Mouse (Mus musculus) bone marrow, adult 2 months (tissue): Measurements from ENCODE around the gene Ablim1. TPM values are rescaled to one million over a fixed set of nuclear protein-coding genes. Genes with fewer than 3 reads are reported as not detected.

Source experiments
- H3K27ac ChIP-seq: fragments of 200-500 bp; 2 replicates; pipeline ENCODE4 v1.5.1; 2012; ENCODE audit warnings: low read depth, mild to moderate bottlenecking, control low read depth, inconsistent platforms, low read length; ENCODE audit not compliant: control insufficient read depth, poor library complexity, insufficient read depth
- H3K4me1 ChIP-seq: fragments of 200-500 bp; 2 replicates; pipeline ENCODE4 v1.6.1; 2011; ENCODE audit warnings: low read length; ENCODE audit not compliant: control insufficient read depth, insufficient read depth
- H3K4me3 ChIP-seq: fragments of 200-500 bp; replicated peaks from 2 replicates; pipeline ENCODE3; 2011; ENCODE audit warnings: mild to moderate bottlenecking, low read depth, low read length, control low read depth; ENCODE audit not compliant: control insufficient read depth
- CTCF ChIP-seq: fragments of 200-500 bp; IDR thresholded peaks from 2 replicates; pipeline ENCODE4 v1.5.1; 2011; ENCODE audit warnings: low read length, control low read depth; ENCODE audit not compliant: control insufficient read depth, insufficient read depth
- POLR2A ChIP-seq: fragments of 200-500 bp; IDR thresholded peaks from 2 replicates; pipeline ENCODE4 v1.6.1; 2011; ENCODE audit warnings: low read depth, mild to moderate bottlenecking, control low read depth, low read length, borderline replicate concordance; ENCODE audit not compliant: control insufficient read depth
- WGBS: fragments of 180-500 bp; shearing (Covaris S2); methylation state at CpG from one replicate; pipeline ENCODE4 v1.1.7; 2018; 5-methylcytosine and 5-hydroxymethylcytosine counted together
- polyA plus RNA-seq: library from polyadenylated mRNA; stranded (reverse); fragments of >200 nt; gene quantifications from 2 replicates; pipeline ENCODE4 v1.2.4, GENCODE M21; 2011; ENCODE audit warnings: low replicate concordance; ENCODE audit not compliant: missing spikeins, insufficient read depth, insufficient read length

Ablim1 gene
- polyA plus RNA-seq, 1 experiment = 15.5 TPM

DNA sequence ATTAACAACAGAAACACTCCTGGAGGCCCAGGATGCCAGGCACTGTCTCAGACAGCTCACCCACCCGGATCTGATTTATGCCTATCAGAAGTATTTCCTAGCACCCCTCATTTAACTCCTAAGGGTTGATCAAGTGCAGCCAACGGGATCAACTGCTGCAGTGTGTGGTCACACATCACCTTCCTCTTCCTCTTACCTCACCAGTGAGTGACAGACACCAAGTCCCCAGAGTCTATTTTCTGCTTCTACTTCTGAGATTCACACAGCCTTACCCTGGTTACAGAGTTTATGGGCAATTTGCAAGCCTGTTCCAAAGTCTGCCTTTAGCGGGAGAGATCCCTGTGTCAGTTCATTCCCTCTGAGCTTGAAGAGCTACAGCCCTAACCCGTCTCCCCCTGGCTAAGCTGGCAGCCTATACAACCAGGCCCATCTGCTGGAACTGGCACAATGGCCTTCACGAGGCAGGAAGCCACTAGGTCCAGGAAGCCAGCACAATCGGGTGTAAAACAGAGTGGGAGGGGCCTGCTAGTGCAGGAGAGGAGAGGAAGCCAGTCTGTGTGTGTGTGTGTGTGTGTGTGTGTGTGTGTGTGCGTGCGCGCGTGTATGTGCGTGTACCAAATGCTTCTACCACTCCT is 191.1 kb downstream of the Ablim1 start:
- H3K27ac ChIP-seq = peak overlapping the region; percentile 91
- 11% methylated on average over 11 of the region's 11 CpGs for WGBS
- no peak overlapping the region for H3K4me3 ChIP-seq
- TF ChIP-seq POLR2A (0 out of 2 replicates have a peak, but pooled peaks have one; percentile 30), CTCF (no peak)
- H3K4me1 ChIP-seq = peaks cover 9% of the 10 kb centered on the region; the same call in 1 of the 2 replicates

GRCm38 (mm10) chr19:57122261-57122660 is 192.5 kb downstream of the Ablim1 start:
- WGBS = 76% methylated on average over 3 of the region's 3 CpGs
- no peak overlapping the region for H3K27ac ChIP-seq
- H3K4me1 ChIP-seq = peaks cover 9% of the 10 kb centered on the region; the same call in 1 of the 2 replicates
- no peak overlapping the region for H3K4me3 ChIP-seq
- TF ChIP-seq CTCF (no peak), POLR2A (no peak)

DNA sequence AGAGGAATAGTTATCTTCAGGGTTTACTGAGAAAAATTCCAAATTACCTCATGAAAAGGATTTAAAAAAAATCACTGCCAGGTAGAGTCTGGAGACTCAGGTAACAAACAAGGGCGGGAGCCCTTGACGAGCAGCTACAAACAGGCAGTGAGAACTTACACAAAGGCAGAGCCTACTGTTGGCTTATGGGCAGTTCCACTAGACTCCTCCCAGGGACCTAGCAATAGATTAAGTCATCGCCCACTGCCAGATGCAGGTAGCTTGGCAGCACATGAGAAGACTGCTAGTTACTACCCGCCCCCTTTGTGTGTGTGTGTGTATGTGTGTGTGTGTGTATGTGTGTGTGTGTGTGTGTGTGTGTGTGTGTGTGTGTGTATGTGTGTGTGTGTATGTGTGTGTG is 193.7 kb downstream of the Ablim1 start:
- Histone ChIP-seq H3K4me3 (no peak overlapping the region), H3K27ac (no peak overlapping the region), H3K4me1 (peaks cover 9% of the 10 kb centered on the region; the same call in 1 of the 2 replicates)
- no peak for TF ChIP-seq POLR2A
- no peak for TF ChIP-seq CTCF
- WGBS = 72% methylated on average over 4 of the region's 4 CpGs

DNA sequence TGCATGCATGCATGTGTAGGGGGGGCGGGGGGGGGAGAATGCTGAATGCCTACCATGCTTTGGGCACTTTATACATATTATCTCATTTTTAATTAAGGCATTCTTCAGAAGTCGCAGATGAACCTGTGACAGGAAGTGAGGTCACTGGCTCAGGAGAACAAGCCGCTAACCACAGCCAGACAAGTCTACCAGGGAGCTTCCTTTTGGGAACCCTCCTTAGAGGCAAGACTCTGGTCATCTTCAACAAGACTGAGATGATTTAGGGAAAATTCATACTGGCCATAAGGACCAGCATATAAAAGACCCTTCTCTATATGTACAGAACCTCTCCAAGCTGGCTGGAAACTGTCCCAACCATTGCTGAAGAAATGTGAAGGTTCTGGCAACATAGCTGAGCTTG is 195.1 kb downstream of the Ablim1 start:
- no peak overlapping the region for H3K4me3 ChIP-seq
- peaks cover 9% of the 10 kb centered on the region; the same call in 1 of the 2 replicates for H3K4me1 ChIP-seq
- no peak overlapping the region for H3K27ac ChIP-seq
- TF ChIP-seq CTCF (no peak), POLR2A (no peak)
- 7% methylated on average over 3 of the region's 3 CpGs for WGBS

DNA sequence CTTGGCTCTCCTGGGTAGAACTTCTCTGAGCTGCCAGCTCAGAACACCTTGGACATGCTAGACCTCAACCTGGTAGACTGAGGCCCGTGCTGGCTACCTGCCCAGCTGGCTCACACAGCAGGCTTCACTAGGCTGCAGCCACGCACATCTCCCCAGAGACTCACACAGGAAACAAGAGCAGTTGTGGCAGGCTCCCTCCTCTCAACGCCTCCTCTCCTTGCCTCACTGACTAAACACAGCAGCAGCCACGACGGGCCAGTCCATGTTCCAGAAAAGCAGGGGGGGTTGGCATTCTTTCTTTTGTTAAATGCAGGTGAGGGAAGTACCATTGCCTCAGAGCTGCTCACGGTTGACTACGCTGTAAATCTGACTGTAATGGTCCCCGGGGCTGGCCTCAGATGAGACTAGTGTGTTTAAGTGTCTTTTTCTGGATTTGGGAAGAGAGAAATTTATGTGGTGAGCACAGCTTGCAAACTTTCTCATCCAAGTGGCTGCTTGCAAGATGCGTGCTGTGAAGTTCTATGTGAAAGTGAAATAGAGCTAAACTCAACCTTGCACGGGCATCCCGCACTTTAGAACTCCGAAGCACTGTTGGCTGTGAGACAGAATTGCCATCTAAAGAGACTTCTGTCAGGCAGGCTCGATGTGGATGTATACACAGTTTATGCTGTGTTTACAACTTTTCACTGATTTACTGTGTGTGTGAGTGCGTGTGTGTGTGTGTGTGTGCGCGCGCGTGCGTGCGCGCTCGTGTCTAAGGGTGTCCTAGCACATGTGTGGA is 195.7 kb downstream of the Ablim1 start:
- no peak for TF ChIP-seq CTCF
- TF ChIP-seq POLR2A = peak; percentile 63; the same call in 1 of the 2 replicates
- 19% methylated on average over 22 of the region's 22 CpGs for WGBS
- peaks cover 7% of the 10 kb centered on the region; the same call in 1 of the 2 replicates for H3K4me1 ChIP-seq
- peak overlapping the region; percentile 78 for H3K4me3 ChIP-seq
- H3K27ac ChIP-seq = peak overlapping the region; percentile 73

GRCm38 (mm10) chr19:57117751-57118150 is 197.0 kb downstream of the Ablim1 start:
- Histone ChIP-seq H3K27ac (peak overlapping the region; percentile 61; the same call in 1 of the 2 replicates), H3K4me3 (peak overlapping the region; percentile 78), H3K4me1 (peaks cover 1% of the 10 kb centered on the region; the same call in 1 of the 2 replicates)
- 18% methylated on average over 6 of the region's 6 CpGs for WGBS
- TF ChIP-seq POLR2A = no peak
- no peak for TF ChIP-seq CTCF

- Histone ChIP-seq H3K4me3 (peak overlapping the region; percentile 38), H3K4me1 (peaks cover 1% of the 10 kb centered on the region; the same call in 1 of the 2 replicates), H3K27ac (peak overlapping the region; percentile 65)
- 1% methylated on average over 7 of the region's 7 CpGs for WGBS
- no peak for TF ChIP-seq POLR2A
- no peak for TF ChIP-seq CTCF
These were observed 197.7 kb downstream of the Ablim1 start for GRCm38 (mm10) chr19:57116871-57117501.

- WGBS = 74% methylated on average over 5 of the region's 5 CpGs
- Histone ChIP-seq H3K4me1 (peaks cover 1% of the 10 kb centered on the region; the same call in 1 of the 2 replicates), H3K4me3 (no peak overlapping the region), H3K27ac (no peak overlapping the region)
- TF ChIP-seq CTCF = no peak
- TF ChIP-seq POLR2A = no peak
These were observed 199.0 kb downstream of the Ablim1 start for GRCm38 (mm10) chr19:57115670-57116069.
